Mouse (Mus musculus) gastrocnemius, postnatal 14 days (tissue): ENCODE data around the gene Il20rb. TPM values are rescaled to one million over a fixed set of nuclear protein-coding genes. Genes with fewer than 3 reads are reported as not detected.

Experiments
- DNase-seq: peaks from one replicate; pipeline ENCODE4 v3.0.0; 2021; ENCODE audit warnings: mixed read lengths
- intact Hi-C: fragments of 180-260 bp; cut with DNase I; formaldehyde crosslinking; loops from one replicate; pipeline ENCODE4 v1.15.1; 2025; ENCODE audit warnings: low total_unique reads
- total RNA-seq, 2 experiments: library from RNA; stranded (reverse); gene quantifications; 2 replicates each; pipeline ENCODE4 v1.2.3; 2021

Gene Il20rb
- total RNA-seq, 2 experiments from 2014 or later: 1.5 to 1.7 TPM

GRCm38 (mm10) chr9:100472931-100473330 lies 13.7 kb downstream of the Il20rb start:
- intact Hi-C loops: no loop called here
- DNase-seq: no peak

- DNase-seq: no peak
Observed at GRCm38 (mm10) chr9:100471605-100471953, 15.0 kb downstream of the Il20rb start.

DNA sequence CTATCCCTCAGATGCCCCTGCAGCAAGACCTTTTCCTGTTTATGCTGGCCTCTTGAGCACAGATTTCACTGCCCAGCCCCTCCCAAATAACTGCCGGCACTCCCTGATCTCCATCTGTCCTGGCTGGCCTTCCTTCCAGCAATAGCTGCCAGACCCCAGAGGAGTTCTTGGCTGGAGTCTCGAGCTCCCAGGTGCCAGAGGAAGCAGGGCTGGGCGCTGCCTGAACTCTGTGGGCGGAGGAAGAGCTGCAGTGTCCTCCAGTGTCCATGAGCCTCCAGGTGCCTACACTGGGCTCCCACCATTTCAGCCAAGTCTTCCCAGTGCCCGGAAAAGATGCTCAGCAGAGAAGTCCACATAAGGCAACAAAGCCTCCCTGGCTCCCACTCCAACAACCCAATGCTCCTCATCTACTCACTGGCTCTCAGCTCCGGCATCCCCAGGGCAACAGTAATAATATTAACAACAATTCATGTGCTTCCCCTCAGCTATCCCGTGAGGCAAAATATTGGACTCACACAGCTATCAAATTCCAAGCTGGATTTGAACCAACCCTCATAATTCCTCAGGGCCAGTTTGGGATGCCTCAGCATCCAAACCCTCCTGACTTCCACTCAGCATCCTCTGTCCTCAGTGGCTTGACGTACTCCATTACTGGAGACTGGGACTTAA lies 15.5 kb downstream of the Il20rb start:
- intact Hi-C loops: no loop called here
- DNase-seq: peak; percentile 88

More at GRCm38 (mm10) chr9:100471605-100471953, 15.0 kb downstream of the Il20rb start:
- intact Hi-C loops: no loop called here

DNA sequence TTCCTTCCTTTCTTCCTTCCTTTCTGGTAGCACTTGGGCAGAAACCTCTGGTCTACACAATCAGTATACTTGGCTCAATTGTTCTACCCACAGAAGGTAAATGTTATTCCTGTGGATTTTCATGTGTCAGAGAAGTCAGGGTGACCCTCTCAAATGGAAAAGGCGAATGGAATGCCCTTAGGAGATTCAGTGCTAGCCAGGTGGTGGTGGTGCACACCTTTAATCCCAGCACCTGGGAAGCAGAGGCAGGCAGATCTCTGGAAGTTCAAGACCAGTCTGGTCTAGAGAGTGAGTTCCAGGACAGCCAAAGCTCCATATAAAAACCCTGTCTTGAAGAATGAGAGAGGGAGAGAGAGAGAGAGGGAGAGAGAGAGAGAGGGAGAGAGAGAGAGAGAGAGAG lies 16.4 kb downstream of the Il20rb start:
- intact Hi-C loops: no loop called here
- DNase-seq: no peak

DNA sequence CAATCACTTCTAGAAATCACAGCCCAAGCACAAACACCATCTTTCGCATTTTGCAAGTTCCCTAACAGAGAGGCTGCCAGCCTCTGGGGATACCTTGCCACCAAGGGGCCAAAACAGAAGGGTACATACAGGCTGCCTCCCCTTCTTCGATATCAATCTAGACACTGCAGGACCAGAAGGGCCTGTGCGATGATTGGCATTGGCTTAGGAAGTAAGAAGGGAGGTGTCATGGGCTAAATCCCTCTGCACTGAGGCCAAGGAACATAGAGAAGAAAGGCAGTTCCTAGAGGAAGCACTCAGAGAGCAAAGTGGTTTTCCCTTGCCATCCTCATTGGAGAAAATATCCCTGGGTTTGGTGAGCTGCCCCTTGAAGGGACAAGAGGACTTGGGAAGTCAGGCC lies 16.9 kb downstream of the Il20rb start:
- intact Hi-C loops: no loop called here
- no peak for DNase-seq

GRCm38 (mm10) chr9:100468151-100468550 lies 18.4 kb downstream of the Il20rb start:
- intact Hi-C loops: no loop called here
- no peak for DNase-seq

DNA sequence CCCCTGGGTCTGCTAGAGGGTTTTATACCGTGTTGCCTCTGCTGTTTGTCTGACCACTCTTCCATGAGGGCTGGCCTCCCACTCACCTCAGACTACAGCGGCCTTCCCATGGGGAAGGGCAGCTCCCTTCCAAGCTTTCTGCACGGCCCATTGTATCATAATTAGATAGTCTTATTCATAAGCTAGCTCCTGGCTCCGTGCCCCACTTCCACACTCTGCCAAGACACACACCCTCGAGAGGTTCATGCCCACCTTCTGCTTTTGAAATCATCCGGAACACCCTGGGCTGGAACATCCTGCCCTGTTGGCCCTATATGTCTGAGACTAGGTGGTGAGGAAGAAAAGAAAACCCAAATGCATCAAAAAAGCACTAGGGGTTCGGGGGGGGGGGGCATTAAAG lies 18.9 kb downstream of the Il20rb start:
- intact Hi-C loops: no loop called here
- peak; percentile 59 for DNase-seq

DNA sequence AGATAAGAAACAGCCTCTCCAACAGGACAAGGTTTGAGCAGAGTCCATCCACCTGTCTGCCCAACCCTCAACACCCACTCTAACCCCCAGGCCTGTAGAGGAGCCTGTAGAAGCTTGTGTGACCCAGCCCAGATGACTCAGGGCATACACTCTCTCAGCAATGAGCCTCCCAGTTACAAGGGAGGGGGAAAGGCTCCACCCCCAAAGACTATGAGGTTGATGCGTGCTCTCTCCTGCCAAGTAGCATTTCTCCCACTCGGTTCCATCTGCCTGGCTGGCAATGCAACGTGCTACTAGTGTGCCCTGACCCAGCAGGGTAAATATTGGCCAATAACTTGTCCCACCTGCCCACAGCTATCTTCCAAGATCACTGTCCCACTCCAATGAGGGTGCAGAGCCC lies 19.8 kb downstream of the Il20rb start:
- DNase-seq: no peak
- intact Hi-C loops: no loop called here

DNA sequence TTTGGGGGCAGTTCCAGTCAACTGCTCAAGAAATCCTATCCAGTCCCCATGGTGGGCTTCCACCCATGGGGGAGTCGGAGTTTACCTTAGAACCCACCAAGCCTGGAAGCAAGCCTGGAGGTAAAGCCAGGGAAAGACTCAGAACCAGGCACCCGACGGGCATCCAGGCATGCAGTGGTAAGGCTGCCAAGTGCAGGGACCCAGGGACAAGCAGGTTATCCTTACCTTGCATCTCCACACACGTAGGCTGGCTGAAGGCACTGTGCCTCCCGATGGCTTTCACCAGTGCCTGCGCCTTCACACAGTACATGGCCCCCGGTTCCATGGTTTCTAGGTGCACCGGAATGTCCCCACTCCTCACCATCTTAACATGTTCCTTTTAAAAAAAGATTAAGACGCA lies 20.6 kb downstream of the Il20rb start:
- intact Hi-C loops: no loop called here
- DNase-seq: no peak

GRCm38 (mm10) chr9:100465380-100465779 lies 21.2 kb downstream of the Il20rb start:
- DNase-seq: no peak
- intact Hi-C loops: no loop called here

DNA sequence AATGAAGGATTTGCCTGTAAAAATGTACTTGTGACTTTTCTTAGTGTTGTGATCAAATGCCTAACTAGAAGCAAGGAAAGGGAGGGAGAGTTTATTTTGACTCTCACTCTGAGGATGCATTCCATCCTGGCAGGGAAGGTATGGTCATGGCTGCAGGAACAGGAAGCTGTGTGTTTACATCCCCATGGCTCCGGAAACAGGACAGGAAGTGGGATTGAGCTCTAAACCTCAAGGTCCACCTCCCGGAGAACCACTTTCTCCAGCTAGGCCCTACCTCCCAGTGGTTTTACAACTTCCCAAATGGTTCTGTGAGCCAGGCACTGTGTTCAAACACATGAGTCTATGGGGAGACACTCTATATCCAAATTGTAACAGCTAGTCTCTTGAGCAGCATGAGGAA lies 22.8 kb downstream of the Il20rb start:
- intact Hi-C loops: no loop called here
- no peak for DNase-seq

GRCm38 (mm10) chr9:100462098-100462497 lies 24.5 kb downstream of the Il20rb start:
- no peak for DNase-seq
- intact Hi-C loops: no loop called here

- intact Hi-C loops: no loop called here
- peak; percentile 46 for DNase-seq
Observed at GRCm38 (mm10) chr9:100461671-100462070, 24.9 kb downstream of the Il20rb start.

- intact Hi-C loops: no loop called here
- no peak for DNase-seq
Observed at GRCm38 (mm10) chr9:100460203-100460602, 26.4 kb downstream of the Il20rb start.

- intact Hi-C loops: loop anchor here (10.0 kb wide), 2 partner anchors 87 to 457 kb away; partner anchors contain the start of gene Nck1
- no peak for DNase-seq
Observed at GRCm38 (mm10) chr9:100457971-100458681, 28.5 kb downstream of the Il20rb start.

DNA sequence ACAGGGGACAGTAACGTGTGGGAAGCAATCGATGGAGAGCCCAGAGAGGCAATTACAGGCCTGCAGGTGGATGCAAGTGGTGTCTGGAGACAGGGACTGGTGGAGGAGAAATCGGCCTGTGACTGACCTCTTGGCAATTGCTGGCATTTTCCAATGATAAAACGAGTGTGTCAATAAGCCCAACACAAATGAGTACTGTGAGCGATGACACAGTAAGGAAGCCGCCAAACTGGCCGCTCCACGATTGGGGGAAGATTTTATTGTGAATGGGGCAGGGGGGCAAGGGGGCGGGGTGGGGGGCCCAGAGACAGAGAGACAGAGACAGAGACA lies 32.0 kb downstream of the Il20rb start:
- intact Hi-C loops: loop anchor here (5.0 to 10.0 kb wide), 3 partner anchors 90 to 460 kb away; partner anchors contain the start of gene Nck1
- no peak for DNase-seq

- intact Hi-C loops: loop anchor here (5.0 to 10.0 kb wide), 3 partner anchors 91 to 461 kb away; partner anchors contain the start of gene Nck1
- peak; percentile 77 for DNase-seq
Observed at GRCm38 (mm10) chr9:100453944-100454663, 32.5 kb downstream of the Il20rb start.

DNA sequence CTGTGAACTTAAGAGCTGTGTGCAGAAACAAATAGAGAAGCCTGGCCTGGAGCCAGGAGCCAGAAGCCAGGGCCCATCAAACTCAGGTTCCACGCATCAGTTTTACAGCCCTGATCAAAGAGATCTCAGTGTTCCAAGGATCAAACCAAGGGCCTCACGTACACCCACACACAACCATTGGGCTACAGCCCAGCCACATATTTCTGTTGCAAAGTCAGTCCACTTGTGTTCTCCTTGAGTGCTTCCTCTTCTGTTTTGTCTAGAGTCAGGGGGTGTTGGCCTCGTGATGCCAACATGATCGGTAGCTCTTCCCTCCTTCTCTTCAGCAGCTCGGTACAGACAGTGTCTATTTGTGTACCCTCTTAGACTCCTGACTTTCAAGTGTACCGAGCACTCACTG lies 34.2 kb downstream of the Il20rb start:
- intact Hi-C loops: loop anchor here (5.0 to 10.0 kb wide), 3 partner anchors 92 to 462 kb away; partner anchors contain the start of gene Nck1
- DNase-seq: no peak

- intact Hi-C loops: no loop called here
- DNase-seq: peak; percentile 70
Observed at GRCm38 (mm10) chr9:100446059-100446686, 40.4 kb downstream of the Il20rb start.
